Mouse (Mus musculus) CD4-positive helper T cell, adult 2 months (primary cell): Measurements from ENCODE around the gene Dxo.
"Not testable (repeated sequence)": the region's sequence is repeated elsewhere in the genome, so short reads cannot be mapped to it uniquely, and the experiment has no call there.

ENCODE experiments used
- DNase-seq: peaks from one replicate; pipeline ENCODE4 v3.0.0-alpha.2; 2012; ENCODE audit warnings: low read depth, missing footprints, low spot score

Dxo gene

DNA sequence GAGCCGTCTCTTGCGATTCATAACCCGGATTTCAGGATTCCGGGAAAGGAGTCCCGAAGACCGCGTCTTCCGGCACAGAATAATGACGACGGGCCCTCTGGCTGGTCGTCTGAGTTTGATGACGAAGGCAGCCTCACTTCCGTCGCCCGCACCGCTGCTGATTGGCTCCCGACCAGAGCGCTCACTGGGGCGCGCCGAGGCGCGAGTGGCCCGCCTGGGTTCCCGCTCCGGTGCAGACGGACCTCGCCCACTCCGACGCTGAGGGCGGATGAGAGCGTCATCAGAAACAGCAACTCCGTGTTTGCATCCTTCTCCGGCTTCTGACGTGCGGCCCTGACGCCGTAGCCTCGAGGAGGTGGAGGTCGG lies at the start of gene Dxo, which contains the start of gene Stk19:
Gene Dxo (plus strand): TSS at position 164 of the 366 bp plus-strand sequence.
Gene Stk19 (minus strand): TSS at position 90 of the 366 bp plus-strand sequence.
- DNase-seq = peak; percentile 98

DNA sequence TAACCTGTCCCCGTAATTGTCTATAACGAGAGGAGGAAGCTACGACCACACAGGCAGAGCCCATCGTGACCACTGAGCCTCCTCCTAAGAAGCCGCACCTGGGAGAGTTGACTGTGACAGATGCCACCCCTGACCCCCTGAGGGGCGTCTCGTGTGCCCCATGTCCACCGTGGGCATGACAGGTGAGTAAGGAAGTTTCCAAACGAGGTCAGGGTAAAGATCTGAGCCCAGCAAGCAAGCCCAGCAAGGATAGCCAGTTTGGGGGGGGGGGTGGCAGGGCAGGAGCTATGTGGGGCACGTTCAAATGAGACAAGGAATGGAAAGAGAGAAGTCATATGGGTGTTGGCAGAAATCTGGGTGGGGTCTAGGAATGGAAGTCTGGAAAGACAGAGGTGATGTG lies 41.8 kb upstream of the Dxo start:
- no peak for DNase-seq

DNA sequence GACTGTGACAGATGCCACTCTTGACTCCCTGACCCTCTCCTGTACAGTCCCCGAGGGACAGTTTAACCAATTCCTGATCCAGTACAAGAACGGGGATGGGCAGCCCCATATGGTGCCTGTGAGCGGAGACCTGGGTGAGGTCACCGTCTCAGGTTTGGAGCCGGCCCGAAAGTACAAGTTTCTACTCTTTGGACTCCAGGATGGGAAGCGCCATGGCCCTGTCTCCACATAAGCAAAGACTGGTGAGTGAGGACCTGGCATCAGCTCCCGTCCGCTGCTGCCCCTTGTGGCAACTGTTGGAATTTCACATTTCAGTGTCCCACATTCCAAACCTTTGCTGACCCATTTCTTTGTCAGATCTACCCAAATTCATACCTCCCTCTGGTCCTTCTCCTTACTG lies 41.2 kb upstream of the Dxo start:
- DNase-seq = peak; percentile 21

DNA sequence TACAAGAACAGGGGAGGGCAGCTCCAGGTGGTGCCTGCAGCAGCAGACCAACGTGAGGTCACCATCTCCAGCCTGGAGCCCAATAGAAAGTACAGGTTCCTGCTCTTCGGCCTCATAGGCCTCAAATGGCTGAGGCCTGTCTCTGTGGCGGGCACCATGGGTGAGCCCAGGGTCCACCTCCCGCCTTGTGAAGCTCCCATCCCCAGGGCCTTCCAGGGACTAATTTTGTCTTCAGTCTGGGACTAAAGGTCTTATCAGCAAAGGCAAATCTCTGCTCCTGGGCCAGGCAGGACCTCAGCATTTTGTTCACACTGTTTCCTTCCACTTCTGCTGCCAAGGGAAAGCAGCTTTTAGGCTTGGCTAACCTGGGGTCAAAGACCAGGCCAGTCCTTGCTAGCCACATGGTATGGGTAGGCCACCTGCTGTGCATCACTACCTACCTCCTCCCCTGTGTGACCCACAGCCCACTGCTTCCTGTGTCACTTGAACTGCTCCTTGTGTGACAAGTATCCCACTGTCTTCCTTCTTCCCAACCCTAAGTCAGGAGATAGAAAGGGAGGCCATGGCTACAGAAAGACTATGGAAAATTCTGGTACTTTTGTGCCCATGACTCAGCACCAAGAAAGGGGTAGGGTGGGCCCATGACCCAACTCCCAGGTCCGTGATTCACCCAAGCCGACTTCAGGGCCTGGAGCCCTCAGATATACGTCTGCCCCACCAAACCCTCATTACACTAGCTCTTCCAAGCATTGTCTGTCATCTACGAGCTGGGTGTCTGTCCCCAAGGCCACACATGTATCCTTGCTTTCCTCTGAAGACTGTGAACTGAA lies 40.3 kb upstream of the Dxo start:
- DNase-seq = no peak

DNA sequence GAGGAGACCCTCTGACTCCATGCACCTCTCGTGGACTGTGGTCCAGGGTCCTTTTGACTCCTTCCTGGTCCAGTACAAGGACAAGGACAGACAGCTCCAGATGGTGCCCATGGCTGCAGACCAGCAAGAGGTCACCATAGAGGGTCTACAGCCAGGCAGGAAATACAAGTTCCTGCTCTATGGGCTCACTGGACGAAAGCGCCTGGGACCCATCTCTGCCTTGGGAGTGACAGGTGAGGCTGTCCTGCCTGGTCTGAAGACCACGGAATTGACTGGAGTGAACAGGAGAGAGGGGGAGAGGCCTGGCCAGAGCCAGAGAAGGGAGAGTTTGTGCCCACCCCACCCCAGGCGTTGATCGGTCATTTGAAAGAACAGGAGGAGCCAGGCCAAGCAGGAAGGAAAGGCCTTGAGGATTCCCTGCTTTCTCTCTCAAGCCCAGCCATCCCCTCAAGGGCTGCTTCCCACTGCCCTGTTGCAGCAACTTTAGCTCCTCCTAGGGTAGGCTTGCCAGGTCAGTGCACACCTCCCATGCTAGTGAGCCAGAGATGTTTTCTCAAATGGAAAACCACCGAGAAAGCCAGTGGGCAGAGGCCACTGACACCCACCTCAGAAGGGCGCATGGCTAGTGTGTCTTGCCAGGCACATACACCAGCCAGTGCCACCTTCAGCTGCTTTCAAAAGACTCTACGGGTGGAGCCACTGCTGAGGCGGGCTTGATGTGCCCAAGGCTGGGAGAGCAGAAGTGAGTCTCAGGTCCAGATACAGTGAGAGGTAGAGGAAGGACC lies 39.4 kb upstream of the Dxo start:
- not testable (repeated sequence) for DNase-seq

DNA sequence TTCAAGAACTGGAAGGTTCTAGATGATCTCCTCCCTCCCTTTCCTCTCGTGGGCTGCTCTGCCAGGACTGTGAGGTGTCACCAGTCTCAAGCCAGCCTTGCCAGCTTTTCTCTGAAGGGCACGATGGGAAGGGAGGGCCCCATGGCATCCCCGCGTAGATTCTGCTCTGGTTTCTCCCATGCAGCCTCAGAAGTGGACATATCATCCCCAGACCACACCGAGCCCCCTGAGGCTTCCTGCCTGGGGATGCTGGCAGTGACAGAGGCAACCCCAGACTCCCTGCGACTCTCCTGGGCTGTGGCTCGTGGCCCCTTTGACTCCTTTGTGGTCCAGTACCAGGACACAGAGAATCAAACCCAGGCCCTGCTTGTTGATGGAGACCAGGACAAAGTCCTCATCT lies 38.7 kb upstream of the Dxo start:
- not testable (repeated sequence) for DNase-seq

DNA sequence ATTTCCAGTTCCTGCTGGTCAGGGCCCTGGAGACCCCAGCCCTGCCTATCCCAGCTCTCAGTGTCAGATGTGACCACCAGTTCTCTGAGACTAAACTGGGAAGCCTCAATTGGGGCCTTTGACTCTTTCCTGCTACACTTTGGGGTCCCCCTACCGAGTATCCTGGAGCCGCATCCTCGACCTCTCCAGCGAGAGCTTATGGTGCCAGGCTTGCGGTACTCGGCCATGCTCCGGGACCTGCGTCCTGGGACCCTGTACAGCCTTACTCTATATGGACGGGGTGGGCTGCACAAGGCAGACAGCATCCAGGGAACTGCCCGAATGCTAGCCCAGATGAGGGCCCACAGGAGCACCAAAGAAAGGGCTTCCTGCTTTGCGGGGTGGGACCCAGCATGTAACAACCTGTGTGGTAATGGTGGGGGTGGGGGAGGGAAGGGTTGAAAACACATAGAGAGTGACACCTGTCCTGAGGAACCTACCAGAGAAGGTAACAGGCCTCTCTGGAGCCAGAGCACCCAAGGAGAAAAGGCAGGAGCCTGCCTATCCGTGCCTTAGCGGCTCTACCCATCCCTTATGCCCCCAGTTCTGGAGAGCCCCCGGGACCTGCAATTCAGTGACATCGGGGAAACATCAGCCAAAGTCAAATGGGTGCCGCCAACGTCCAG lies 37.8 kb upstream of the Dxo start:
- no peak for DNase-seq

DNA sequence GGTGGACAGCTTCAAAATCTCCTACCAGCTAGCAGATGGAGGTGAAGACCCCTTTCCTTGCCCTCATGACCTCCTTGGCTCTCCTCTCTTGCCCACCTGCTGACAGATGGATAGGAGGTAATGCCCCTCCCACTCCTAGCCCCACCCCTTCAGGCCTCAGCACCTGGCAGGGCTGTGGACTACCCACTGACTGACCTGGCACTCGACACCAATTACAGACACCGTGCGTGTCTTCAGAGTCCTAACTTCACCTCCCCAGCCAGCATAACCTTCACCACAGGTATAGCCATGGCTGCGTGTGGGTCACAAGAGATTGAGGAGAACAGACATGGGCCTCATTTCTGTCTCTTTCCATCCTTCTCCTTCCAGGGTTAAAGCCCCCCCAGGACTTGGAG lies 37.3 kb upstream of the Dxo start:
- no peak for DNase-seq

DNA sequence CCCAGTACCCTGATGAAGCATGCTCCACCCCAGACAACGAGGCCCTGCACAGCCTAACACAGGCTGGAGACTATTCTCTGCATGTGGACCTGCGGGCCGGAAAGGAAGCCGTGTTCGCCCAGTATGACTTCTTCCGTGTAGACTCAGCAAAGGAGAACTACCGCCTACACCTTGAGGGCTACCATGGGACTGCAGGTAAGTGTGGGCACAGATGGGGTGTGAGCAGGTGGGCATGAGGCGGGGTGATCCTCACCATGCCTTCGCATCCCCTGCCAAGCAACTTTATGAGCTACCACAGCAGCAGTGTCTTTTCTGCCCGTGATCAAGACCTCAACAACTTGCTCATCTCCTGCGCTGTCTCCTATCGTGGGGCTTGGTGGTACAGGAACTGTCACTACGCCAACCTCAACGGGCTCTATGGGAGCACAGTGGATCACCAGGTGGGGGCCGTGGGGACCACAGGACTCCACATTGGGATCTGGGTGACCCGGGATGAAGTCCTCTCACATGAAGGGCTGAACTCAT lies 36.0 kb upstream of the Dxo start:
- not testable (repeated sequence) for DNase-seq

DNA sequence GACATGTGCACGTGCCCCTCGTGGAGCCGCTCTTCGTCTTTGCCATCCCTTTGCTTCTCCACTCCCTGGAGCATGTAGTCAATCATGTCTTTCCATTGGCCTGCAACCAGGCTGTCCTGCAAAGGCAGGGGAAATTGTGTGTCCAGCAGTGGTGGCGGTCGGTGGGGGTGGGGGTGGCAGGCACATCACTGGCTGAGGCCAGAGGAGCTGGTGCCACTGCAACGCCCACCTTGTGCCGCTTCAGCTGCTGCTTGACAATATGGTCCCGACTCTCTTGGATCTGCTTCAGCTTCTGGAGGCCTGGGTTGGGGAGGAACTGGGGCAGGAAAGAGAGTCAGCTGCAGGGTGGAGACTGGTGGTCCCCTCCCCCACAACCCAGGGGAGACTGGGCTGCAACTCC lies 34.1 kb upstream of the Dxo start:
- DNase-seq = not testable (repeated sequence)

DNA sequence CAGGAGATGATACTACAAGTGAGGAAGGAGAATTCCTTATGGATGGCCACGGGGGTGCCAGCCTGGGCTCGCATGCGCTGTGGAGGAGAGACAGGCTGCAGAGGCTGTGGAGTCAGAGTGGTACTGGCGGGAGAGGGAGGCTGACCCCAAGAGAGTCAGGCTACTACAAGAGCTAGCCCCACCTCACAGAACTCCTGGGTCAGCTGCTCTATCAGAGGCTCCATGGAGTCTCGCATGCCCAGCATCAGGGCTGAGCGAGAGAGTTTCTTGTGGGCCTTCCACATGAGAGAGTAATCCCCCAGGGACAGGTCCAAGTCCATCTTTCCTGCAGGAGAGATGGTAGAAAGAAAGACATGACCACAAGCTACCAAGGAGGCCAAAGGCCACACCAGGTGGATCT lies 33.5 kb upstream of the Dxo start:
- DNase-seq = not testable (repeated sequence)

DNA sequence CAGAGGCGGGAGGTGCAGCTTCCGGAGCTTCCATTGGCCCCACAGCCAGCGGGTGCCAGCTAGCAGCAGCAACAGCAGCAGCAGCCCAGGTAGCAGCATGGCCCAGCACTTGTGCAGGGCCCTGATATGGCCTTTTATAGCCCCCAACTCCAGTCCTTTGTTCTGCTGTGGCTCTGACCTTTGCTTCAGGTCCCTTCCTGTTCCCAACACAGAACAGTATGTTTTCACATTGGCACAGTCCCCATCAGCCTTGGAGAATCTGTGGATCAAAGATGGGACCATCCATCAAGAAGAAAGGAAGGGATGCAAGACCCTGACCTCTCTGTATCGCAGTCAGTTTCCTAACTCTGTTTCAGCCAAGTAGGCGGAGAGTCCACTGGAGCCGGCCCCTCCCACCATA lies 32.5 kb upstream of the Dxo start, which contains the start of gene Cyp21a1:
Gene Cyp21a1 (minus strand): TSS at position 261 of the 400 bp plus-strand sequence.
- DNase-seq = not testable (repeated sequence)

DNA sequence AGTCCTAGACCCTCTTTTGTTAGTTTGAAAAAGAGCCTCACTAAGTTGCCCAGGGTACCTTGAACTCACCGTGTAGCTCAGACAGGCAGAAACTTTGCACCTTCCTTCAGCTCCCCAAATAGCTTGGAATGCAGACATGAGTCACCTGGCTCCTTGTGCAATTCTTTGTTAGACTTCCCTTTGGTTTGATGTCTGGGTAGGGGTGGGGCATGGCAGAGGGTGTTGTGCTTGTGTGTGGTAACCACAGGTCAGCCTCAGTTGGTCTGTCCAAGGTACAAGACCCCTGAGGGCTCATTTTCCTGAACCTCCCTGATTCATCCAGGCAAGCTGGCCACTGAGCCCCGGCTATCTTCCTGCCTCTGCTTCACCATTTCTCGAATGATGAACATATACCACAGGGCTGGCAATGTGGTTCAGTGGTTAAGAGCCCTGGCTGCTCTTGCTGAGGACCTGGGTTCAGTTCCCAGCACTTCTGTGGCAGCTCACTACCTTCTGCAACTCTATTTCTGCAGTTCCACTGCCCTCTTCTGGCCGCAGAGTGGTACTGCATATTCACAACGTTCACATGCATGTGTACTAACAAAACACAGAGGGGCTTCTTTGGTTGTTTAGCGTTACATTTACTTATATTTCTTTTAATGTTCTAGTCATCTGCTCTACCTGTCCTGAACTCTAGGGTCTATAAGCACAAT lies 31.8 kb upstream of the Dxo start:
- DNase-seq = no peak

DNA sequence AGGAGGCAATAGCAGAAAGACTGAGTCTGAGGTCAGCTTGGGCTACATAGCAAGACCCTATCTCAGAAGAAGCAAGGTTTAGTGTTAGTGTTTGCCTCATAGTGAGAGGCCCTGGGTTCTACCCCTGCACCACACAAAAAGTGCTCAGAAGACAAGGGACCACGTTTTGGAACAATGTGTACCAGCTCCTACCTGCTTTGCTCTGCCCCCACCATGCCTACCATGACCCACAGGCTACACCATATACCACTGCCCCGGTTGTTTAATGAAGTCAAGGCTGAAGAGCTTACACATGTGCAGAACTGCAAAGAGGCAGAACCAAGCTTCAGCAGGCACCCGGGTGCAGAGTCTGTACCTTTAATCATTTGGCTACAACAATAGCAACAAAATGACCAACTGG lies 29.6 kb upstream of the Dxo start:
- DNase-seq = no peak

DNA sequence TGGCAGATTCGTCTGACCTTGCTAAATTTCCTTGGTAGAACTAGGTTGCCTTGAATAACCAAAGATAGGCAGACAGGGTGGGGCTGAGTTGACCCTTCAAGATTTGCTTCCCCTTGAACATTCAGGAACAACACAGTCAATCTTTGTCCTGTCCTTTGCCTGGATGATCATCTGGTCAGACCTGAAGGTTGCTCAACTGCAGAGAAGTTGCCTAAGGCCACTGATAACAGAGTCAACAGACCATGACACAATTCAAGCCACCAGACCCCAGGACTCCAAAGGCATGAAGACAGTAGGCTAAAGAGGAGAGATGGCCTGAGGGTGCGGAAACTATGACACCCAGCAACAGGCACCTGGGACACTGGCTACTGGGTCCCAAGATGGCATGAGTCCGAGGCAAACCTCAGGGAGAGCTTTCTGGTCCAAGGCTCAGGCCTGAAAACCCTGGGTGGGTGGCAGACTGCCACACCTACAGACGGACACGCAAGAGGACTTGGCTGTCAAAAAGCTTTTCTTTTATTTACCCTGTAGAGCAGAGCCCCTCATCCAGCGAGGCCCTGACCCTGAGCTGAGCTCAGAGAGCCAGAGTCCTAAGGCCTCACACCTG lies 28.1 kb upstream of the Dxo start:
- DNase-seq = no peak

DNA sequence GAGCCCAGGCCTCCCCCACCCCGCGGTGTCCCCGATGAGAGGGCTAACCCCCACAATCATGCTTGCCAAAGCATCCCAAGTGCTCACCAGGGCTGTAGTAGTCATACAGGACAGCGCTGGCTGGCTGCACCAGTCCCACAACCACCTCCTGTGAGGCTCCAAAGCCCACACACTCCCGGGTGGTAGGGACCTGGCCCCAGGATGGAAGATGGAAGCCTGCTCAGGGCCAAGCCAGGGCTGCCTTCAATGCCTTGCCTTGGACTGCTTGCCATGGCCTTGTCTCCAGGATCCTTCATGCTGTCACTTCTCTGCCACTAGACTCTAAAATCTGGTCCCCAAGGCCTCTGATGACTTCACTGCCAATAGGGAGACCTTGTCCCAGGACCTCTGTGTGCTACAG lies 26.4 kb upstream of the Dxo start:
- DNase-seq = not testable (repeated sequence)

DNA sequence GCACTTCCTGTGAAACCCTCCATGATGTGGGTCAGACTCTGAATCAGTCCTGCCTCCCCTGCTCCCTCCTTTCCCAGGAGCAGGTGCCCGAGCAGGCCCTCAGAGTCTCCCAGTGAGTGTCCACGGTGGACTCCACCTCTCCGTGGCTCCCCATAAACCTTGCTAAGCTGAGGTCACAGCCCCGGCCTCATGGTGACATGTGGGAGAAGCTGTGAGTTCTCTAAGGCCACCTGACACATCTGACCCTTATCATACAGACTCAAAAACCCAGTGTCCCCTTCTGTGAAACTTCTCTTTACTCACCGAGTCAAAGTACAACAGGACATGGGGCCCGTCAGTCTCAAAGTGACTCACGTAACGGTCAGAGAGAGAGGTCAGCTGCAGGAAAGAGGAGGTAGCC lies 26.0 kb upstream of the Dxo start:
- not testable (repeated sequence) for DNase-seq

DNA sequence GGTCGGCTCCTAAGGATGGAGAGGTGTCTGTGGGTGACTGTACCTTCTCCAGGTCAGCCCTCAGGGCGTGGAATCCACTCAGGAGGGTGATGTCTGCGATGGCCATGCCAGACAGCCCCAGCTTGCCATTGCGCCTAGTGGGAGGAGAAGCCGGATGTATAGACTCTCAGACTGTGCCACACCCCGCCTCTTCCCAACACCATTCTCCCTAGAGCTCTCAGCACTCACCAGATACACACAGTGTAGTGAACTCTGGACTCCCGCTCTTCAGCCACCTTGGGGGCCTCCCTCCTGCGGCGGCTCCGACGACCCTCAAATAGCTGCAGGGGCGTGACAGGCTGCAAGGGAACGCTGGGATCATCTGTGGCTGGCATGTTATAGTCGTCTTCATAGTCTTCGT lies 25.5 kb upstream of the Dxo start:
- DNase-seq = no peak

DNA sequence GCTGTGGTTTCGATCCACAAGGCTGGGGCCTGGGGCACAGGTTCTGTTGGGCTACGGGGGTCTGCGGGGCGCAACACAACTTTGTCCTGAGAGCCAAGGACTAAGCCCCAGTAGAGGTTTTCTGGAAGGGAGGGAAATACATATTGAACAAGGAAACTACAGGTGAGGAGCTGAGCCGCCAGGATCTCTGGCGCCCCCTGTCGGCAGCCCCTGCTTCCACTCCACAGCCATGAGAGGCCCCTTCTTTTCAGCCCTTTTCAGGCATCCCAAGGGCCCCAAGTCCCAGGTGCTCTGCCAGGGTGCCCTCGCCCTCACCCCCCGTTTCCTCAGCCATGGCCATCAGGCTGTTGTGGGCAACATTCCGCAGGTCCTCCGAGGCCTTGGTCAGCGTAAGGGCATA lies 23.1 kb upstream of the Dxo start:
- peak; percentile 35 for DNase-seq

DNA sequence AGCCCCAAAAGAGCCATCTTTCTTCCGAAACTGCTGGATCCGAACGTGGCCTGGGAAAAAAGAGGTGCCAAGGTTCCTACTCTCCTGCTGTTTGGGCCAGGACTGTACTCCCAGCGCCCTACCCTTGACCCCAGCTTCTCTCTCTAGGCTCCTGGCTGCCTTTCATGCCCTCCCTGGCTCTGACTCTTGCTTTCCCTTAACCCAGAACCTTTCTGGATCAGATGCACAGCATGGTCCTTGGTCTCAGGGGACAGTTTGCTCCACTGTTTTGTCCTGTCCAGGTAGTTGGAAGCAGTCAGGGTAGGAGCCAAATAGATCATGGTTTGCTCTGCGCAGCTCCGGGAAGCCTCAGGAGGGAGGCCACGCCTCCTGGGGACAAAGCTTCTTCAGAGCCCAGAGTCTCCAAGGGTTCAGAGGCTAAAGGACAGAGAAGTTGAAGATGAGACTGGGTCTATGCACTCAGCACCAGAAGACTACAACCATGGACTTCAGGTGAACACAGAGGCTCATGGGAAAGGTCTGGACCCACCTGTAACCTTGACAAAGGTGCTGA lies 21.9 kb upstream of the Dxo start:
- no peak for DNase-seq

DNA sequence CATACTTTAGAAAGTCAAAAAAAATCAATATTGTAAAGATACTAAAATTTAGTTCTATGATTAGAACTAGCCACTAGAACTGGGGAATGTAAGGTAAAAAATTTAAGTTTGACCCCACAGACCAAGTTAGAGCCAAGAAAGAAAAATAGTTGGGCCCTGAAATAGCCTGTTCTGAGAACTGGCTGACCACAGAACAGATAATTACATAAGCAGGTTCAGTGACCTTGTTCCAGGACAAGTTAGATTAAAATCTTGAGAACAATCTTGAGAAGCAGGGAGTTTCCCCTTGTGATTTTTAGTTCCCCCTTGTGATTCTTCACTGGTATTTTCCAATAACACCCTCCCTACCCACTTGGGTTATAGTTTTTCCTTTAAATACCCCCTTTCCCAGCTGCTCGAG lies 6.0 kb upstream of the Dxo start:
- DNase-seq = not testable (repeated sequence)
